Mouse (Mus musculus): ENCODE results near the gene Cox14. TPM values are rescaled to one million over a fixed set of nuclear protein-coding genes. Genes with fewer than 3 reads are reported as not detected.

Gene Cox14
- polyA plus RNA-seq, 1 experiment: 319 TPM

Other genes with a start within 250 kb of the Cox14 start
- 19.4 and 23.8 TPM in 2 replicates for gene Faim2, start 197.5 kb upstream of the Cox14 start, polyA plus RNA-seq (2012; rRNA removed)
- gene Aqp2, start 146.6 kb upstream of the Cox14 start, polyA plus RNA-seq (2012; rRNA removed): 2.4 and 4.4 TPM in 2 replicates
- gene Aqp5, start 134.8 kb upstream of the Cox14 start, polyA plus RNA-seq (2012; rRNA removed): 3.3 and 4.2 TPM in 2 replicates
- gene Aqp6, start 124.2 kb upstream of the Cox14 start, polyA plus RNA-seq (2012; rRNA removed): 6.4 and 9.1 TPM in 2 replicates
- gene Racgap1, start 74.0 kb upstream of the Cox14 start, polyA plus RNA-seq (2012; rRNA removed): 4.6 and 5.6 TPM in 2 replicates
- gene Asic1, start 55.2 kb upstream of the Cox14 start, polyA plus RNA-seq (2012; rRNA removed): 0.18 and 0.41 TPM in 2 replicates
- gene Smarcd1, start 23.5 kb upstream of the Cox14 start, polyA plus RNA-seq (2012; rRNA removed): 22.5 and 23.2 TPM in 2 replicates
- gene Gm17349, start 20.1 kb upstream of the Cox14 start, polyA plus RNA-seq (2012; rRNA removed): not detected in 2 replicates
- 345 and 504 TPM in 2 replicates for gene Gpd1, start 8.1 kb upstream of the Cox14 start, polyA plus RNA-seq (2012; rRNA removed)
- gene Cers5, start 47.3 kb downstream of the Cox14 start, polyA plus RNA-seq (2012; rRNA removed): 53.1 and 59.8 TPM in 2 replicates
- gene Lima1, start 149.8 kb downstream of the Cox14 start, polyA plus RNA-seq (2012; rRNA removed): 28.4 and 33.8 TPM in 2 replicates
- 0.20 and 0.30 TPM in 2 replicates for gene Fam186a, start 241.4 kb downstream of the Cox14 start, polyA plus RNA-seq (2012; rRNA removed)
- 66.3 and 78.5 TPM in 2 replicates for gene Larp4, start 244.4 kb downstream of the Cox14 start, polyA plus RNA-seq (2012; rRNA removed)